Mouse (Mus musculus) midbrain, embryonic 10.5 days (tissue): Measurements from ENCODE around the gene Sox14. TPM values are rescaled to one million over a fixed set of nuclear protein-coding genes. Genes with fewer than 3 reads are reported as not detected.

ENCODE experiments used
- DNase-seq: peaks from one replicate; pipeline ENCODE4 v3.0.0-alpha.2; 2017; ENCODE audit warnings: low spot score
- H3K27ac ChIP-seq: fragments of 300-500 bp; sonication (generic); replicated peaks from 2 replicates; pipeline ENCODE4 v1.5.1; 2016; ENCODE audit warnings: mild to moderate bottlenecking
- H3K27me3 ChIP-seq: fragments of 300-500 bp; sonication (generic); 2 replicates; pipeline ENCODE4 v1.6.1; 2016; ENCODE audit warnings: low read depth, mild to moderate bottlenecking; ENCODE audit not compliant: poor library complexity, severe bottlenecking
- H3K36me3 ChIP-seq: fragments of 300-500 bp; sonication (generic); 2 replicates; pipeline ENCODE4 v1.6.1; 2016; ENCODE audit warnings: mild to moderate bottlenecking, moderate library complexity
- H3K4me1 ChIP-seq: fragments of 300-500 bp; sonication (generic); 2 replicates; pipeline ENCODE4 v1.6.1; 2016
- H3K4me3 ChIP-seq: fragments of 300-500 bp; sonication (generic); 2 replicates; pipeline ENCODE4 v1.5.1; 2016; ENCODE audit warnings: mild to moderate bottlenecking, moderate library complexity
- H3K9me3 ChIP-seq: fragments of 300-500 bp; sonication (generic); replicated peaks from 2 replicates; pipeline ENCODE4 v1.6.1; 2016; ENCODE audit warnings: mild to moderate bottlenecking
- WGBS: fragments of 180-500 bp; shearing (Covaris S2); methylation state at CpG from one replicate; pipeline ENCODE4 v1.1.7; 2016; 5-methylcytosine and 5-hydroxymethylcytosine counted together
- polyA plus RNA-seq: library from polyadenylated mRNA; unstranded; fragments of >200 nt; fragmentation: Nextera tagmentation; extraction: Ambion mirVana; gene quantifications from 2 replicates; pipeline ENCODE4 v1.2.1, GENCODE M21; 2016

The Sox14 gene
- polyA plus RNA-seq, 1 experiment from 2014 or later = 1.3 TPM

GRCm38 (mm10) chr9:99870780-99871555 is 5.0 kb downstream of the Sox14 start:
- H3K27me3 ChIP-seq = peaks cover 100% of the 10 kb centered on the region
- no peaks in the 10 kb centered on the region for H3K9me3 ChIP-seq
- H3K36me3 ChIP-seq = no peaks in the 10 kb centered on the region
- peak; percentile 53 for DNase-seq
- H3K4me1 ChIP-seq = peaks cover 68% of the 10 kb centered on the region
- WGBS = under 1% methylated on average over 37 of the region's 37 CpGs
- peak overlapping the region; percentile 45 for H3K4me3 ChIP-seq
- H3K27ac ChIP-seq = peak overlapping the region; percentile 68

- peak; percentile 54 for DNase-seq
- Histone ChIP-seq H3K4me1 (peaks cover 60% of the 10 kb centered on the region), H3K27ac (no peak overlapping the region), H3K27me3 (peaks cover 100% of the 10 kb centered on the region), H3K4me3 (peak overlapping the region; percentile 45), H3K36me3 (no peaks in the 10 kb centered on the region), H3K9me3 (no peaks in the 10 kb centered on the region)
- WGBS = under 1% methylated on average over 34 of the region's 34 CpGs
Observed at GRCm38 (mm10) chr9:99869936-99870779, 5.8 kb downstream of the Sox14 start.

DNA sequence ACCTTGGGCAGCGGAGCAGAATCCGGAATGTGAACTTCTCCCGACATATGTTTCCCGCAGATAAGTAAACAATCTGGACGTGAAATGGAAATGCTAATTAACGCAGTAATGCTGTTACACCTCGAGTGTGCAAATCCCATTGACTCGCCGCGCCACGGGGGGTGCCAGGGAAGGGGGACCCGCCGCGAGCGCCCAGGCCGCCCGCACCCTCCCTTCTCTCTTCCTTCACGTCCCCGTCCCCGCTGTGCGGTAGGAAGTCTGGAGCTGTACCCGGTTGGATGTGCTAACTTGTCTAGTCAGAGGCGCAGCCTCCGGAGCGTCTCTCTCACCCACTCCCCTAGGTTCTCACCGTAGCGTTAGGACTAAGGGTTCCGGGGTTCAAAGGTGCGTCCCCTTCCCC is 6.7 kb downstream of the Sox14 start:
- Histone ChIP-seq H3K4me3 (peak overlapping the region; percentile 45), H3K27ac (no peak overlapping the region), H3K4me1 (peaks cover 54% of the 10 kb centered on the region), H3K36me3 (no peaks in the 10 kb centered on the region), H3K9me3 (no peaks in the 10 kb centered on the region), H3K27me3 (peaks cover 100% of the 10 kb centered on the region)
- WGBS = under 1% methylated on average over 29 of the region's 29 CpGs
- DNase-seq = peak; percentile 58

DNA sequence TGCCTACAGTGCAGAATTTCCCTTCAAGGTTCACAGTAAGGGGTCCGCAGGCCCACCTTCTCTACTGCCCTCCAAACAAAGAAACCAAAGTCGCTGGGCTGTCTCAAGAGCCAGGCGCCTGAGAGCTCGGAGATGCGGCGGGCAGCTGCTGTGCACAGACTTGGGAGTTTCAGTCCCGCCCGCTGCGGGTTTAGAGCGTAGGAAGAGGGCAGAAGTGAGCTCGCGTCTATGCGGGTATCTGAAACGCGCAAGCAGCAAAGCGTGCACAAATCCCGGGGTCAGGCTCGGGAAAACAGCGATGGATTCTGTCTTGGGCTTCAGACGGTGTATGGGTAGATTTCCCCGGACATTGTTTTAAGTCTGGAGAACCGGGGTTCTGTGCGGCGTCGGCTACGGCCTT is 7.4 kb downstream of the Sox14 start:
- peak; percentile 72 for DNase-seq
- no peaks in the 10 kb centered on the region for H3K9me3 ChIP-seq
- peaks cover 100% of the 10 kb centered on the region for H3K27me3 ChIP-seq
- no peaks in the 10 kb centered on the region for H3K36me3 ChIP-seq
- peak overlapping the region; percentile 45 for H3K4me3 ChIP-seq
- 0 out of 2 replicates have a peak overlapping the region, but pooled peaks have one; percentile 9 for H3K27ac ChIP-seq
- under 1% methylated on average over 26 of the region's 26 CpGs for WGBS
- peaks cover 53% of the 10 kb centered on the region for H3K4me1 ChIP-seq

GRCm38 (mm10) chr9:99868054-99868453 is 7.9 kb downstream of the Sox14 start:
- no peaks in the 10 kb centered on the region for H3K9me3 ChIP-seq
- peaks cover 100% of the 10 kb centered on the region for H3K27me3 ChIP-seq
- peaks cover 48% of the 10 kb centered on the region for H3K4me1 ChIP-seq
- WGBS = 2% methylated on average over 11 of the region's 11 CpGs
- no peaks in the 10 kb centered on the region for H3K36me3 ChIP-seq
- H3K4me3 ChIP-seq = 0 out of 2 replicates have a peak overlapping the region, but pooled peaks have one; percentile 45
- no peak overlapping the region for H3K27ac ChIP-seq
- DNase-seq = no peak

DNA sequence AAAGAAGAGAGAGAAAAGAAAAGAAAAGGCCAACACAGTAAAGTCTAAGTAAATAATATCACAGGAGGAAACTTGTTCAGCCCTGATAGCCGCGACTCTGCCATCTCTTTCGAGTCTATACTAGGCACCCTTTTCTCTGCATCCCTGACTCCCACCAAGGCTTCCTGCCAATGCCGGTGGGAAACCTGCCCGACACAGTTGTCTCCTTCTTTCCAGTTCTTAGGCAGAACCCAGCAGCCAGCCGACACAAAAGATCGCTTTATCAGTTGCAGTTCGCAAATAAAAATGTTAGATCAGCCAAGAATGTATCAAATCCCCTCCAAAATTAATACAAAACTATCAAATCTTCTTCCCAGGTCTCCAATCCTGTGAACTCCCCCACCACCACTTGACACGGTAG is 13.0 kb downstream of the Sox14 start:
- Histone ChIP-seq H3K27ac (no peak overlapping the region), H3K9me3 (no peaks in the 10 kb centered on the region), H3K4me3 (no peak overlapping the region), H3K4me1 (no peaks in the 10 kb centered on the region), H3K27me3 (peaks cover 83% of the 10 kb centered on the region), H3K36me3 (no peaks in the 10 kb centered on the region)
- no peak for DNase-seq
- WGBS = 91% methylated on average over 9 of the region's 9 CpGs

DNA sequence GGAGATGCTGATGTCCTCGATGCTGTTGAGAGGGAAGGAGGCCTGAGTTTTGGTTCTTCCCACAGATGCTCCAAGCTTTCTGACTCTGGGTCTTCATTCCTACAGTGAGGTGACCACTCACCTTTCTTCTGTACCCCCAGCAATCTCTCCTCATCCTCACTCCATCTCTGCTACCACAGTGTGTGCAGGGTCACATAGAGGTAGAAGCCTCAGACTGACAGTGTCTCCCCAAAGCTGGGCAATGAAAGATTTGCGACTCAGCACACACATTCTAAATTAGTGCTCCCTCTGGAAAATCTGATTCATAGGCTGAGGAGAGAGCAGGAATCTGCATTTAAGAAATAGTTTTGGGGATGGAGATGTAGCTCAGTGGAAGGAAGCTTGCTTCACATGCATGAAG is 21.5 kb downstream of the Sox14 start:
- WGBS = 89% methylated on average over 2 of the region's 2 CpGs
- H3K27ac ChIP-seq = no peak overlapping the region
- no peaks in the 10 kb centered on the region for H3K9me3 ChIP-seq
- no peak overlapping the region for H3K4me3 ChIP-seq
- DNase-seq = no peak
- peaks cover 67% of the 10 kb centered on the region for H3K27me3 ChIP-seq
- H3K4me1 ChIP-seq = no peaks in the 10 kb centered on the region
- no peaks in the 10 kb centered on the region for H3K36me3 ChIP-seq

GRCm38 (mm10) chr9:99853356-99853755 is 22.6 kb downstream of the Sox14 start:
- H3K27ac ChIP-seq = no peak overlapping the region
- no peaks in the 10 kb centered on the region for H3K9me3 ChIP-seq
- H3K4me3 ChIP-seq = no peak overlapping the region
- H3K4me1 ChIP-seq = peaks cover 4% of the 10 kb centered on the region; the same call in 1 of the 2 replicates
- no peaks in the 10 kb centered on the region for H3K36me3 ChIP-seq
- 48% methylated on average over 11 of the region's 11 CpGs for WGBS
- peaks cover 72% of the 10 kb centered on the region for H3K27me3 ChIP-seq
- no peak for DNase-seq

DNA sequence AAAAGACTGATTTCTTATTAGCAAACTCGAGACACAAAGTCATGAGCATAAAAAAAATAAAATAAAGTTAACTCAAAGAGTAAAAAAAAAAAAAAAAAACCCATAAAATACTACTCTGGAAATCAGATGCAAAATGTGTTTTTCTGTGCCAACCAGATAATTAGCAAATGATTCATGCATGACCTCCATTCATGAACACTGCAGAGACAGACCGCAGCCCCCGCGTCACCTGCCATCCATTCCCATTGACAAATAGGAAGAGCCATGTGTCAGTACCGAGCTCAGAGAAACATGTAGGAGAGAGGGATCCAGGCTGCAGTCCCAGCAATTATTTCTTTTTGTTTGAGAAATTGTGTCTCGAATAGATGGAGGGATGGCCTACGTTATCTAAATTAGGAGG is 25.6 kb downstream of the Sox14 start:
- Histone ChIP-seq H3K27me3 (peaks cover 62% of the 10 kb centered on the region), H3K36me3 (no peaks in the 10 kb centered on the region), H3K4me1 (peaks cover 6% of the 10 kb centered on the region; the same call in 1 of the 2 replicates), H3K27ac (no peak overlapping the region), H3K9me3 (no peaks in the 10 kb centered on the region), H3K4me3 (no peak overlapping the region)
- WGBS = 79% methylated on average over 7 of the region's 7 CpGs
- DNase-seq = no peak

DNA sequence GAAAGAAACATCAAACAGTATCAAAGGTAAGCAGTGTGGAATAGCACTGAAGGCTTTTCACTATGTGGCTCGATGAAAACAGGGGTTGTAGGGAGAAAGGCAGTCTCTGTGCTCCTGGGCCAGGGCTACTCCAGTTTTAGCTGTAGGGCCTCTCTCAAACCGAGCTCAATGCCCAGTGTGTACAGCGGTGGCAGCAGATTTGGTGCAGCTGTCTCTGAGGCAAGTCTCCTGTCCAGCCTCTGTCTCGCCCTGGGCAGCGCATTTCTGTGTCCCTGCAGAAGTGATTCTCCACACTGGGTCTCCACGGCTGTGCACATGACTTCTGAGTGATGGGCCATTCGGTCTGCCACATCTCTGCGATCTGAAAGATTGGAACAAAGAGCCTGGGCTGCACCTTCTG is 27.6 kb downstream of the Sox14 start:
- Histone ChIP-seq H3K36me3 (no peaks in the 10 kb centered on the region), H3K27ac (no peak overlapping the region), H3K9me3 (no peaks in the 10 kb centered on the region), H3K27me3 (peaks cover 49% of the 10 kb centered on the region), H3K4me1 (peaks cover 6% of the 10 kb centered on the region; the same call in 1 of the 2 replicates), H3K4me3 (no peak overlapping the region)
- peak; percentile 20 for DNase-seq
- WGBS = 41% methylated on average over 8 of the region's 8 CpGs

DNA sequence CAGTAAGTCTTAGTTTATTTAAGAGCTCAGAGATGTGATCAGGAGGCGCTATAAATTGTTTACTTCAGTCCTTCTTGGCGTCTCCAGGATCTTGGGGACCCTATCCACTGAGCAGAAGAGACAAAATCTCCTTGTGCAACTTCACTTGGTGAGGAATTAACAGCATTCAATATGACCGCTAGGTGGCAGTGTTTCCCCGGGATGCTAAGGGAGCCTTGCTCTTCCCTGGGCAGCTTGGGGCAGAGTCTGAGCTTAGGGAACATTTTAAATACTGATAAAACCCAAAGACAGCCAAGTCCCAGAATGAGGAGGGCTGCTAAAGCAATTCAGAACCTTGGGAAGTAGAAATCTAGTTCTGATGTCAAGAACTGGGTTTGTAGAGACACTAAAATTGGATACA is 29.1 kb downstream of the Sox14 start:
- peaks cover 6% of the 10 kb centered on the region; the same call in 1 of the 2 replicates for H3K4me1 ChIP-seq
- H3K4me3 ChIP-seq = no peak overlapping the region
- H3K27me3 ChIP-seq = peaks cover 42% of the 10 kb centered on the region
- H3K9me3 ChIP-seq = no peaks in the 10 kb centered on the region
- no peak overlapping the region for H3K27ac ChIP-seq
- 1% methylated on average over 4 of the region's 4 CpGs for WGBS
- no peaks in the 10 kb centered on the region for H3K36me3 ChIP-seq
- peak; percentile 81 for DNase-seq

DNA sequence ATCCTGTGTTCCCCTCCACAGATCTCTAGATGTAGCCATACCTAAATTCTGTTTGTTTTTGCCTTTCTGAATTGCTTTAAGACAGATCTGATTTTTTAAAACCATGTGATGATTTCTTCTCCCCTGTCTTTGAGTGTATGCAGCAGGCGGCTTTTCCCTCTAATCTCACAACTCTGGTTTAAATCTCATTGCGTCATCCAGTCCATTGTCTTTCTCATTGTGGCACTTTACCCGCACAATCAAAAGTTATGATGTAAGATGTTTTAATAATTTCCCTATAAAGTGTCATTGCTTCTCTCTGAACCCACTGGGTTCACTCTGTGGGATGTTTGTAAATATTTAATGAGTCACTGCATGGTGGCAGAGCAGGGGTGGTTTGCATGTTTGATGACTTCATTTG is 36.6 kb downstream of the Sox14 start:
- Histone ChIP-seq H3K27ac (no peak overlapping the region), H3K9me3 (no peaks in the 10 kb centered on the region), H3K4me1 (peaks cover 8% of the 10 kb centered on the region; the same call in 1 of the 2 replicates), H3K27me3 (no peaks in the 10 kb centered on the region; the same call in 1 of the 2 replicates), H3K36me3 (no peaks in the 10 kb centered on the region), H3K4me3 (no peak overlapping the region)
- DNase-seq = no peak
- 94% methylated on average over 3 of the region's 3 CpGs for WGBS
